Mouse (Mus musculus) ES-Bruce4 (cell line): ENCODE data around the gene Ap1g2.

ENCODE experiments used
- CTCF ChIP-seq: IDR thresholded peaks from one replicate; pipeline ENCODE4 v1.8.1; 2011; ENCODE audit warnings: low read depth, low read length
- EP300 ChIP-seq: IDR thresholded peaks from 2 replicates; pipeline ENCODE4 v1.6.1; 2011; ENCODE audit warnings: low read depth, low read length; ENCODE audit not compliant: insufficient read depth
- POLR2A ChIP-seq: IDR thresholded peaks from one replicate; pipeline ENCODE4 v1.8.1; 2011; ENCODE audit warnings: low read length; ENCODE audit not compliant: insufficient read depth

DNA sequence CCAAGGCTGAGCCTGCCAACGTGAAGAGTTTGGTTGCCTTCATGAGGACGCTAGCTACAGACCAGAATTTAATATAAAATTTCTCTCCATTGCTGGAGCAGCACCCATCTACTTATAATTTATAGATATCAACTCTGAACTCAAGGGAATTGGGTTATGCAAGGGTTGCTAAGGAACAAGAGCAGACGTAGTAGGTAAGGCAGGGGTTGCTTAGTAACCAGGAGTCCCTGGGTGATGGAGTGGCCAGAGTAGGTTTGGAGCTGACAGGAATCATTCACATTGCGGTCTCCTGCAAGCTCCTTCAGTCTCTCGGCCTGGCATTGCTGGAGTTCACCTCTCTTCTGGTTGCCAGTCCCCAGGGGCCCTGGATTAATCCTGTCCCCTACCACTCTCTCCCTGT lies 42.6 kb upstream of the Ap1g2 start:
- no peak for TF ChIP-seq CTCF
- no peak for TF ChIP-seq EP300
- no peak for TF ChIP-seq POLR2A
